Mouse (Mus musculus) layer of hippocampus, postnatal 14 days (tissue): Measurements from ENCODE around the gene Prr5. TPM values are rescaled to one million over a fixed set of nuclear protein-coding genes. Genes with fewer than 3 reads are reported as not detected.

Experiments
- DNase-seq, 2 experiments: peaks; one replicate each; pipeline ENCODE4 v3.0.0; 2021 to 2022; ENCODE audit warnings: low spot score in 2 of 2, mixed read lengths in 1 of 2
- long read RNA-seq, 2 experiments: library from polyadenylated mRNA; stranded (forward); transcript quantifications; one replicate each; pipeline ENCODE4 v2.0.0; 2021
- total RNA-seq, 2 experiments: library from RNA; stranded (reverse); gene quantifications; 2 replicates each; pipeline ENCODE4 v1.2.3; 2021

The Prr5 gene
- 10 to 100 TPM; 19.2 TPM for total RNA-seq
- long read RNA-seq, experiment 1, transcript Prr5-201 (8 exons, 1,830 nt) = major isoform, 5 of 22 reads
- long read RNA-seq, experiment 1, partial matches to known transcripts = 1 of 22 reads
- long read RNA-seq, experiment 1, other reads (novel, unspliced or antisense) = 16 of 22 reads
- long read RNA-seq, experiment 2, transcript Prr5-201 (8 exons, 1,830 nt) = major isoform, 7 of 37 reads
- long read RNA-seq, experiment 2, partial matches to known transcripts = 4 of 37 reads
- long read RNA-seq, experiment 2, other reads (novel, unspliced or antisense) = 26 of 37 reads

DNA sequence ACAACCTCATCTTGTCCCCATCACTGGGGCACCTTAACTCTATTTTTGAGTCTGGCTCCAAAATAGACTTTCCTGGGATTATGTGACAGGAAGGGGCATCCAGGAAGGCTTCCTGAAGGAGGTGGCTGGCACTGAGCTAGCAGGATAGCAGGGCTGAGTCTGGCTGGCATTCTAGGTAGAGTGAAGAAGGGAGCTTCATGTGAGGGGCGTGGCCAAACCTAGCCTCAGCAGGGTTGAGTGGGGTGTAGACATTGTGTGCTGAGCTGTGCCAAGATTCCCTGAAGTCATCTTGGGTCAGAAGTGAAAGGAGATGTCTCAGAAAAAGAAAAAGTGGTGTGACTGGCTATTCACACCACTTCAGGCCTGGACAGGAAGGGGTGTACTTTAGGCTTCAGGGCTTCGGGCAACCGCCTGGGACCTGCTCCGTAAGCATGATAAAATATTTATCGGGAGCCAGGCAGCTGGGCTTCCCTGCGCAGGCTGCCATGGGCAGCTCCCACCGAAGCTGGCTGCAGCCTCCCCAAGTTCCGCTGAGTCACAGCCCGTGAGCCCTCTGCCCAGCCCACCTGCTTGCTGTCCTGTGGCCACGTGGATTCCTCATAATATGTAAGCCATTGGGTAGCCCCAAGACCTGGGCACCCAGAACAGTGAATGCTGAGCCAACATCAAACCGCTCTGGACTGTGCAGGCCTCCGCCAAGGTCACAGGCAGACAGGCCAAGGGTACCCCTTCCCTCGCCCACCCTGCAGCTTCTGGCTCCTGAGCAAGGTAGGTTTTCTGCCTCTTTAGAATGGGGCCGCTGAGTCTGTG, at the start of gene Prr5:
Gene Prr5, plus strand, starts transcription at position 683 of the 810 bp plus-strand sequence.
- no peak for DNase-seq

DNA sequence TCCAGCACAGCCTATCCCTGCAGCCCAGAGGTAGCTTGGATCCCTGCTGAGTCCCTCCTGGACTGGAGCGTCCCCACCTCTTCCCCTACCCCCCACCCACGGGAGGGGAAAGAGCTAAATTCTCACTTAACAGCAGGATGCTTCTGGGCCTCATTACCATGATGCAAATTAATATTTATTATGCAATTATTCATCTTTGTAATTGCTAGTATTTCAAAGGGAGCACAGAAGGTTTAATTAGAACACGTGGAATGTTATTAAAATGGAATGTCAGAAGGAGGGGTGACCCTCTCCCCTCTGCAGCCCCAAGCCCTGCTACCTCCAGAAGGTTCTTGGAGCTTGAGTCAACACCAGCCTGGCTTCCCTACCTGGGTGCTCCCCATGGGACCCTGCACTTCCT, 49.4 kb upstream of the Prr5 start:
- no peak for DNase-seq

GRCm38 (mm10) chr15:84621722-84622428, 47.5 kb upstream of the Prr5 start:
- DNase-seq = peak in 1 of 2 experiments; percentile 71

DNA sequence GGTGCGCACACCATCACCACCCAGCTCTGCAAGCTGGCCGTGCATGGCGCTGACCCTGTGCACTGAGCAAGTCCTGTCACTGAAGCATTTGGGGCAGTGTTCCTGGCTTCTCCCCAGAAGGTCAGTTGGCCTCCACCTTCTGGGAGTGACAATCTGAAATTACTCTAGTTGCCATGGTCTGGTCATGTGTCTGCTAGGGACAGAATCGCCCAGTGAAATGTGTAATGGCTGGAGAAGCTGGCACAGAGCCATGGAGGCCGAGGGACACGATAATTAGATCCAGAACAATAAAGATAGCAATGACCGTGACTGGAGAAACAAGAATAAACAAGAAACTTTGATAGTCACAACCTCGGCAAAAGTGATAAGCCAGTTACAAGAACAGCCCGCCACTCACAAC, 44.5 kb upstream of the Prr5 start:
- DNase-seq = no peak

DNA sequence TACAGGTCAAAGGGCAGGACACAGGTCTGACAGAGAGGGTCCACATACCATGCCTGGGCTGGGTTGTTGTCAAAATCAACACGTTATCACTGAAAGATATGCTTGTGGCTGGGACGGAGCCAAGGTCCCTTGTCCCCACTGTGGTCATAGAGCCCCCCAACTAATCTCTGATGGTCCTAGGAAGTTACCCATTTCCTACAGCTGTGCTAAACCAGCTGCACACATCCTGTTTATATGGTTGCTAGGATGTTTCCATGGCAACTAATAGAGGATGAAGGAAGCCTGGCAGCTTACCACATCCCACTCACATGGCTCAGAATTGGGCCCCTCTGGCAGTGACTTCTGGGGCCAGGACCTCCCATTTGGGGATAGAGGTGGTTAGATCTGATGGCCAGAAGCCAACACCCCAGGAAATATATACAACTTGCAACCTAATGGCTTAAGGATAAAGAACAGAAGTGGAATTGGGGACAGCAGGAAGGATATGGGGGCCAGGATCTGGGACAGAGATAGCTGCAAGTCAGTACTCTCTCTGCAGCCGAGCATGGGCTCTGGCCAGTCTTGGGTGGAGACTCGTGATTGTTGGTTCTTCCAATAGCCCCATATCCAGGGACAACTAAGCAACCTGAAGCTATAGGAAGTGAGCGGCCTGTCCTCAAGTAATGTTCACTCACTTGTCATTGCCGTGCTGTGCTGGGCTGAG, 43.6 kb upstream of the Prr5 start:
- no peak for DNase-seq

DNA sequence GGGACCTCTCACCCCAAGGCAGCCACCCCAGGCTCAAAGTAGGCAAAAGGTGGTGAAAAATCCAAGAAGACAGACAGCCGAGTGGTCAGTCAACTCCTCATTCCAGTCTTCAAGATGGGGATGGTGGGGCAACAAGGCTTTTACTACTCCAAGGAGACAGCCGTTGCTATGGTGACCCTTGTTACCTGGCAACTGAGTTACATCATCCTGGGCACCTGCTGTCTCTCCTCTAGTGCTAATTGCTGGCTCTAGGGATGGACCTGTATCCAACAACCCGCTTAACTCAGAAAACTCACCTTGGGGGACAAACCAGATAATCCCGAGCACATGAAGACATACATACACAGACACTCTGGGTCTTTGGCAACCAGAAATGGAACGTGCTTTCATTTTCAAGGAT, 42.1 kb upstream of the Prr5 start:
- DNase-seq = peak; percentile 48 to 55

DNA sequence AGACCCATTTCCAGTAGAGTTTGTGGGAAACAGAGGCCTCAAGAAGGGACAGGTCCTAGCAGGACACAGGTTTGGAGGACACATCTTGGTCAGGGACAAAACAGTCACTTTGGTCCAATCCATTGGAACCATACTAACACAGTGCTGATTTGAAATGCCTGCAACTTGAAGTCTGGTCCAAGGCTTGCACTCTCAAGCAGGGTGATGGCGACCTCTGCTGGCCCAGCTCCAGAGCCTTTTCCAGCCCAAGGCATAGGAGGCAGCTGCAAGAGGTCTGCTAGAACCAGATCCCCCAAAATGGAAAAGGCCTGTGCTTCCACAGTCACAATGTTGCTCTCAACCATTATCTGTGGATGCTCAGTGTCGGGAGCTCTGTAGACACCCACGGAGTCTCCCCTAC, 39.7 kb upstream of the Prr5 start:
- DNase-seq = peak in 1 of 2 experiments; percentile 64

- peak; percentile 69 to 78 for DNase-seq
Measured at GRCm38 (mm10) chr15:84631560-84631959, 37.9 kb upstream of the Prr5 start.

- DNase-seq = no peak
Measured at GRCm38 (mm10) chr15:84634361-84634760, 35.1 kb upstream of the Prr5 start.

GRCm38 (mm10) chr15:84638405-84638804, 31.0 kb upstream of the Prr5 start:
- DNase-seq = no peak

DNA sequence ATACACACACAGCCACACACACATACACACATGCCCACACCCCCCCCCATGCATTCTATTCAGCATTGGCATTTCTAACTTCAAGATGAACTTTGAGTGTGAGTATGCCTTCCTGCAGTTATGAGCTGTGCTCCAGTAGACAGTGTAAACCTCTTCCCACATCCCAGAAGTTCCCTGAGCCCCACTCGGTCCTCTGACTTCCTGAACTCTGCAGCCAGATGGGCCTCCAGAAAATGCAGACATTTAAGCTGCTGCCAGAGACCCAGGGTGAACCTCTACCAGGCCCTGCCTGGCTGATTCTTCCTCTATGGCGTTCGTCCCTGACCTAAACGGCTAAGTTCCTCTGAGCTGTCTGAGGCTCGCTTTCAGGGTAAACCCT, 30.4 kb upstream of the Prr5 start:
- no peak for DNase-seq

DNA sequence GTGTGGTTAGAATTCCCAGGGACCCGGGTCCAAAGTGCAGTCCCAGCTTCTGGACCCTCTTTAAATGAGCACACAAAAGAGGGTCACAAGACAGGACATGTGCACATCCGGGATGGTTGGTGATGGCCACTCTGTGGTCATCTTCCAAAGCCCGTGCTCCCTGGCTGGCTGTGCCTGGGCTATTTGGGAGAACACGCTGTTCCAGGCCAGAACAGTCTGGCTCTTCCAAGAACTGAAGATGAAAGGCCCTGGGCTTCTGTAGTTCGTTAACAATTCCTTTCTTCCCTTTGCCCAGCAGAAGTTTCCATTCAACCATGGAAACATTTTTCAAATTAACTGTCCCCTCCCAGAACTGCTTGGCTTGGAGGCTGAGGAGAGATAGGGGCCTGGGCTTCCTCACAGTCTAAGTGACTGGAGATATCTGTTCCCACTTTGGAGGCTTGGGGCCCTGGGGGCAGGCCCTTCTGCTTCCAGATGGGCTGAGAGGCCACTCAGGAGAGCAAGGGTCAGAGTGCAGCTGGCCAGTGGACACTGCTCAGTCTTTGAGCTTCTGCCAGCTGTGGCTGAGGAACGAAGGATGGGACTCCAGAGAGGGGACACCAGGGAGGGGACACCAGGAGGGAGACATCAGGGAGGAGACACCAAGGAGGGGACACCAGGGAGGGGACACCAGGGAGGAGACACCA, 29.8 kb upstream of the Prr5 start:
- peak in 1 of 2 experiments; percentile 67 for DNase-seq

- DNase-seq = peak in 1 of 2 experiments; percentile 80
Measured at GRCm38 (mm10) chr15:84640722-84641121, 28.7 kb upstream of the Prr5 start.

DNA sequence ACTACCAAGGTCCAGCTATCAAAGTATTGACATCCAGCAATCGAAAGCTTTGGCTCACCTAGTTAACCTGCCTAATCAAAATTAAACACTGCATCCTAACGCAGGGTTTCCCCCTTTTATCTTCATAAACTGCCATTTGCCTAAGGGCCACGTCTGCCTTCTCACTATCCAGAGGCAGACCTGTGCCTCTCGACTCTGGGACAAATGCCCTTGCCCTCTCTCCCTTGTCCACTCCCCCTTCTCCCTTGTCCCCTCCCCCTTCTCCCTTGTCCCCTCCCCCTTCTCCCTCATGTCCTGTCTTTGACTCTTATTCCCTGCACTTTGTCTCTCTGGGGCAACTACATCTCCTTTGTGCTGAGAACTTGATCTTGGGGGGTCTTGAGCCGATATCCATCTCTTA, 28.3 kb upstream of the Prr5 start:
- DNase-seq = no peak

DNA sequence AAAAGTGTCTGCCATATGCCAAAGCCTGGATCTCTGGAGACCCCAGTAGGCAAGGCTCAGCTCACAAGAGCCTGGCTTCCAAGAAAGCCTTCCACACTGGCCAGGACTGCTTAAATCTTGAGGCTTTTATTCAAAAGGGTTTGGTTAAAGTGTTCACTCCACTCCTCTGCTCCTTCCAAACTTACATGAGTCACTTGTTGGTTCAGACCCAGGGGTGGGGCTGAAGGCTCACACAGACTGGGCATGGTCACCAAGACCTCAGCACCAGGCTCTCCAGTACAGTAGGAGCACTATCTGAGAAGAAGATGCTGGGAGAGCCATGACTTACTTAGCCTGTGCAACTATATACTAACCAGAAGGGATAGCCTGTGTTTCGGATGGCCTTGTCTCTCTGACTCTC, 27.5 kb upstream of the Prr5 start:
- DNase-seq = no peak

DNA sequence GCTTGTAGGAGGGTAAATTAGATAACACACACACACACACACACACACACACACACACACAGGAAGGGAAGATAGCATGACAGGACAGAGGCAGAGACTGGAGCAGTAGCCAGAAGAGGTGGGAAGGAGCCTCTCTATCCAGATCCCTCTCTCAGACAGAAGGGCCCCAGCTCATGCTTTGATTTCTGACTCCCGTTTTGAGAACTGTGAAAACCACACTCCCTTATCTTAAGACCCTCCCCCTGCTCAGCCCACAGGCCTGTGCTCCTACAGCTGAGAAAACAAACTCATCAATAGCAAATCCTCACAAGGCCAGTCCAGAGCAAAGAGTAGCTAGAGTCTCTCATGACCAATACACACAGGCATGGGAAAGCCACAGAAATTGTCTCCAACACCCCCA, 26.2 kb upstream of the Prr5 start:
- no peak for DNase-seq

DNA sequence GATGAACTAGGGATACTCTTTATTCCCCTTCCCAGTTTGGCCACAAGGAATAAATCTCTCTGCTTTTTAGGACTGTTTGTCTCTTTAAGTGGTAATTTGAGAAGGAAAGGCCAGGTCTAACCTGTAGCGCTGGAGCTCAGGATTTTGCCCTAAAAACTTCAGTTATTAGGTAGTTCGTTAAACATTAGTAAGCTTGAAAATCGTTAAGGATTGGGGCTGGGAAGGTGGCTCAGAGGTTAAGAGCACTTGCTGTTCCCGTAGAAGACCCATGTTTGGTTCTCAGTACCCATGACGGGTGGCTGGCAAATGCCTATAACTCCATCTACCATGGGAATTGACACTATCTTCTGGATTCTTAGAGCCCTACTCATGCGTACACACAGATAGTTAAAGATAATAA, 17.9 kb upstream of the Prr5 start:
- DNase-seq = no peak

- no peak for DNase-seq
Measured at GRCm38 (mm10) chr15:84653151-84653550, 16.3 kb upstream of the Prr5 start.

DNA sequence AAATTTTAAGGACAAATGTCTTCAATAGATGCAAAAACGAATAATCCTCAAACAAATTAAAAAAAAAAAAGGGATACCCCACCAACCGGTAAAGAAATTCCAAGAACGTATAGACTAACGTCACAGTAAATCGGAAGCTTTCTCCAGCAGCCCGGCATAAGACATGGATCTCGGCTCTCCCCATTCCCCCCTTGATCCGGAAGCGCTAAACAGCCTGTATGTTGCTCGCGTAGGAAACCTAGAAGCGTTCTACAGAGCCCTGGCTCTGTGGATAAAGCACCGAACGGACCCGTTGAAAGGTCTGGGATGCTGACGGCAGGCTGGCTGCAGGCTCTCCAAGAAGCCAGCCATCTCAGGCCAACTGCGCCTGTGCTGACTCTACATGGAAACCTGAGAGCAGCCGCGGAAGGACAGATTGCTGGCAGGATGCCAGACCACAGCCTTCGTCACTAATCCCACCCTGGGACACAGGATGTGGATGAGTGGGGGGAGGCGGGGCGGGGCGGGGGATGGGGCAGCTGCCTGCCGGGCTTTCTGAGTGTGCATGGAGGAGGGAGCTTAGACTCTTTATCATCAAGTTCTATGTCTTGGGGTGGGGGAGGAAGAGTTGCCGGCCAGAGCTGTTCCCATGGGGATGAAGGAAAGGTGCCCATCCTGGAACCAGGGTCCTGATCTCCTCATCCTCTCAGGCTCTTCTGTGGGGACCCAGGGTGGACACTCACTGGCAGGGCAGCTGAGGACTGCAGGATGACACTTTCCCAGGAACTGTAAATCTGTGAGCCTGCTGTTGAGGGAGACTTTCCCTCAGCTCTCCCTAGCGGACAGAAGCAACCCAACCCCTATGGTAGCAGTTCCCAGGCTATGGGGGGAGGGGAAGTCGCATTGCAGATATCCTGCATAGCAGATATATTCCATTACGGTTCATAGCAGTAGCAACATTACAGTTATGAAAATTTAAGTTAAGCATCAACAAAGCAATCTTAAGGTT, 15.1 kb upstream of the Prr5 start:
- DNase-seq = peak; percentile 69 to 70

DNA sequence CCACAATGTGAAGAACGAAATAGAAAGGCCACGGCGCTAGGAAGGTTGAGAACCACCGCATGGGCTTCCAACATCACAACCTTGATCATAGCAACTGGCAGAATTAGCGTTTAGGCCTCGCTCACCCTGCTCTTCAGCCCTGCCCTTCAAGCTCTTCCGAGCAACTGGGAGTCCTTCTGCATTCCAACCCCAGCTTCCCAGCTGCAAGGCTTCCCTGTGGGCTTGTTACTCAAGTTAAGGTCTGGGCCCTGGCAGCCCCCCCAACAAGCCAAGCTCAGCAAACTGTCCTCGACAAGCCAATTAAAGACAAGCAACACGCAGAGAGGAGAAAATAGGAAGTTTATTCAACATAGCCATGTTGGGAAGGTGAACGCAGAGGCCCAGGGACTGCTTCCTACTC, 14.4 kb upstream of the Prr5 start:
- DNase-seq = no peak
